Mouse (Mus musculus) spleen, adult 18-20 months (tissue): ENCODE data around the gene Zfp358.

ENCODE experiments used
- DNase-seq, 2 experiments: peaks; one replicate each; pipeline ENCODE4 v3.0.0; 2022; ENCODE audit warnings: mixed read lengths in 2 of 2

Zfp358 gene

GRCm38 (mm10) chr8:3492901-3493844 is at the start of gene Zfp358:
TSS of gene Zfp358 (plus strand) at chr8:3493138.
- DNase-seq = peak; percentile 46 to 64

GRCm38 (mm10) chr8:3449226-3449625 is 43.7 kb upstream of the Zfp358 start:
- DNase-seq = no peak

- DNase-seq = peak in 1 of 2 experiments; percentile 46
These were observed 42.3 kb upstream of the Zfp358 start for GRCm38 (mm10) chr8:3450670-3451069.

GRCm38 (mm10) chr8:3451992-3452391 is 40.9 kb upstream of the Zfp358 start:
- no peak for DNase-seq

GRCm38 (mm10) chr8:3463248-3463647 is 29.7 kb upstream of the Zfp358 start:
- no peak for DNase-seq

- DNase-seq = no peak
These were observed 28.6 kb upstream of the Zfp358 start for GRCm38 (mm10) chr8:3464309-3464708.

GRCm38 (mm10) chr8:3467006-3467885 is 25.7 kb upstream of the Zfp358 start, which contains the start of gene Pex11g:
TSS of gene Pex11g (minus strand) at chr8:3467680.
- DNase-seq = peak; percentile 91 to 98

- no peak for DNase-seq
These were observed 24.9 kb upstream of the Zfp358 start for GRCm38 (mm10) chr8:3467886-3468545.

GRCm38 (mm10) chr8:3468838-3469237 is 24.1 kb upstream of the Zfp358 start:
- no peak for DNase-seq

- no peak for DNase-seq
These were observed 22.4 kb upstream of the Zfp358 start, which contains the start of gene Tex45 for GRCm38 (mm10) chr8:3470562-3470961. TSS of gene Tex45 (plus strand) at chr8:3470862.

- no peak for DNase-seq
These were observed 17.1 kb upstream of the Zfp358 start for GRCm38 (mm10) chr8:3475715-3476429.

GRCm38 (mm10) chr8:3480221-3480785 is 12.6 kb upstream of the Zfp358 start:
- DNase-seq = no peak

- no peak for DNase-seq
These were observed 11.3 kb upstream of the Zfp358 start for GRCm38 (mm10) chr8:3481605-3482004.

- DNase-seq = no peak
These were observed 10.6 kb upstream of the Zfp358 start for GRCm38 (mm10) chr8:3482240-3482740.

- no peak for DNase-seq
These were observed 9.4 kb upstream of the Zfp358 start for GRCm38 (mm10) chr8:3483546-3483945.

- DNase-seq = no peak
These were observed 7.7 kb upstream of the Zfp358 start for GRCm38 (mm10) chr8:3485192-3485591.

- no peak for DNase-seq
These were observed 889 bp downstream of the Zfp358 start for GRCm38 (mm10) chr8:3493845-3494208.

- DNase-seq = no peak
These were observed 2.9 kb downstream of the Zfp358 start for GRCm38 (mm10) chr8:3495578-3496427.

GRCm38 (mm10) chr8:3496428-3496748 is 3.5 kb downstream of the Zfp358 start:
- no peak for DNase-seq

- no peak for DNase-seq
These were observed 5.6 kb downstream of the Zfp358 start for GRCm38 (mm10) chr8:3498583-3498982.

- DNase-seq = no peak
These were observed 6.8 kb downstream of the Zfp358 start for GRCm38 (mm10) chr8:3499751-3500150.
